Mouse (Mus musculus) cerebellum, postnatal 36 days (tissue): Measurements from ENCODE around the gene Chd2.
"Not testable (repeated sequence)": the region's sequence is repeated elsewhere in the genome, so short reads cannot be mapped to it uniquely, and the experiment has no call there.

Source experiments
- DNase-seq, 2 experiments: peaks; one replicate each; pipeline ENCODE4 v3.0.0; 2021 to 2022; ENCODE audit warnings: mixed read lengths in 2 of 2

The Chd2 gene

DNA sequence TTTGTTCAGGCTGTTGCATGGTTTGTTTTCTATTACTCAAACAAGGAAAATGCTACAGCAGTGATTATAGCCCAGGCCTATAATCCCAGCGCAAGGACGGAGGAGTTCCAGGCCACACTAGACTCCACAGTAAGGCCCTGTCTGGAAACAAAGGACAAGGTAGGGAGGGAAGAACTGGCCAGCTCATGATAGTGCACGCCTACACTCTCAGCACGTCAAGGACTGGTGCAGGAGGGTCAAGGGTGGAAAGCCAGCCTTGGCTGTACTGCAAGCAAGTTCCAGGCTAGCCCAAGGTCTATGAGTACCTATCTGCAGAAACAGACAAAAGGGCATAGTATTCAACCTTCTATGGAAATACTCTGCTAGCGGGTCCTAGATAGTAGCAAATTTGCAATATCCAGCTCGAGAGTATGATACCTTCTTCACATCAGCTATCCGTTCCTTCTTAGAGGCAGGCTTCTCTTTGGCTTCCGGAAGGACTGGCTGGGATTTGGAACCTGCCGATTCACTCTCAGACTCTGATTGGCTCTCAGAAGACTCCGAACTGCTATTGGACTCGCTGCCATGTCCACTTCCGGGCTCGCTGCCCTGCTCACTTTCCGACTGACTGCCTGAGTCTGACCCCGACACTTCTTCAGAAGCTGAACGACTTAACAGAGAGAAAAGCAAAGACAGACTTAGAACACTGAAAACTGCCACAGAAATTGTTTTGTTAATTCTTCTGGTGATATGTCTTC, 22.4 kb downstream of the Chd2 start:
- DNase-seq = no peak

DNA sequence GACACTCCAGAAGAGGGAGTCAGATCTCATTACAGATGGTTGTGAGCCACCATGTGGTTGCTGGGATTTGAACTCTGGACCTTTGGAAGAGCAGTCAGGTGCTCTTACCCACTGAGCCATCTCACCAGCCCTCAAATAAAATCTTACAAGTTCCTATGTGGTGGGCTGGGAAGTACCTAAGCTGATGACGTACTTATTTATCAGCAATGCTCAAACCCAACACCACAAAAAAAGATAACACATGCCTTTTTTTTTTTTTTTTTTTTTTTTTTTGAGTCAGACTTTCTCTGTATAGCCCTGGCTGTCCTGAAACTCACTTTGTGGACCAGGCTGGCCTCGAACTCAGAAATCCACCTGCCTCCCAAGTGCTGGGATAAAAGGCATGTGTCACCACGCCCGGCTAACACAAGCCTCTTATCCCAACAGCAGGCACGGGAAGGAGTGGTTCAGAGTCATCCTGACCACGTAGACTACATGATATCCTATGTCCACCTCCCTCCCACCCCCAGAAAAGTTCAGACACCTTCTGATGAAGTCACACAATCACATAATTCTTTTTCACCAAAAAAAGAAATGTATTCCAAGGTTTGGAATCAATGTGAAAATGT, 23.2 kb downstream of the Chd2 start:
- not testable (repeated sequence) for DNase-seq

DNA sequence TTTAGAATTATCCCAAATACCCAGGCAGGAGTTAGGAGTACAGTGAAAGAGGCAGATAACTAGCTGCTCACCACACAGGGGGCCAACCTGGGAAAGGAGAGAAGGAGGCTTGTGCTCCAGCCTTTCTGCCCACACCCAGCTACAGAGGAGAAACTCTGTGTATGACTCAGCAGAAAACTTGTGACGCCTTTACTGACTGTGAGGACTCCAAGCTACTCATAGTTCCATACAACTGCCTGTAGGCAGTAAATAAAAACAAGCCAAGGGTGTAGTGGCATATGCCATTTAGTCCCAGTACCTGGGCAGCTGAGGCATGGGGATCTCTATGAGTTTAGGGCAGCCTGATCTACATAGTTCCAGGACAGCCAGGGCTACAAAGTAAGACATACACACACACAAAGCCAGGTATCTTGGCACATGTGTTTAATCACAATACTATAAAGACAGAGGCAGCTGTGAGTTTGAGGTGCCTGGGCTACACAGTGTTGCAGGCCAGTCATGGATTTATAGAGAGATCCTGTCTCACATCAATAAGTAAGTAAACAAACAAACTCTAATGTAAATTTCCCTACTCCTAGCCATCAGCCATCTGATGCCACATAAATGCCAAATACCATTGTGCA, 24.1 kb downstream of the Chd2 start:
- DNase-seq = no peak

DNA sequence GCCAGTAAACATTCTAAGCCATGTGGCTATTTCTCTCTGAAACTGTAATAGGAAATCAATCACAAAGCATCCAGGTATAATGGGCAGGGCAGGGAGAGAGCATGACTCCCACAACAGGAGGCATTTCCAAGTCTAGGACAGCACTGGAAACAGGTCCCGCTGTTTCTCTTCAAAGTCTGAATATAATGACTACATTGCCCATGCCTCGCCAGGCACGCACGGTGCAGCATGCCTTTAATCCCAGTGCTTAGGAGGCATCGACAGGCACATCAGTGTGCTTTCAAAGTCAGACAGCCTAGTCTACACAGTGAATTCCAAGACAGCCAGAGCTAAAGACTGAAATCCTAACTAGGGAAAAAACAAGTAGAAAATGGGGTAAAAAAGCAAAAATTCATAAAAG, 24.8 kb downstream of the Chd2 start:
- DNase-seq = no peak

DNA sequence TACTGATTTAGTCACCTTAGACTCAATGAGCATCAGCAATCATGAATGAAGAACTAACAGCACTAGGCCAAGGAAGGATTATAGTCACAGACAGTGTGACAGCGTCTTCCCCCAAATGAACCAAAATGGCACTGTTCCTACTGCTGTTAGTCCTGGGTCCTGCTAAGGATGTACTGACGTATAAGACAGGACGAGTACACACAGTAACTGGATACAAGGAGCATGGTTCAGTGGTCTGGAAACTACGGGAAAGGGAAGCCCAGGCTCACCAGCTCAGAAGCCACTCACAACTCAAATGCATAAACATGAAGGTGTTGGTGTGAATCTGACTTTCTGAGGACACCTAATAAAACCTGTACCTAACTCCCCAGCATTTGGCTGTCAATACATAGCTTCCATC, 27.1 kb downstream of the Chd2 start:
- no peak for DNase-seq

DNA sequence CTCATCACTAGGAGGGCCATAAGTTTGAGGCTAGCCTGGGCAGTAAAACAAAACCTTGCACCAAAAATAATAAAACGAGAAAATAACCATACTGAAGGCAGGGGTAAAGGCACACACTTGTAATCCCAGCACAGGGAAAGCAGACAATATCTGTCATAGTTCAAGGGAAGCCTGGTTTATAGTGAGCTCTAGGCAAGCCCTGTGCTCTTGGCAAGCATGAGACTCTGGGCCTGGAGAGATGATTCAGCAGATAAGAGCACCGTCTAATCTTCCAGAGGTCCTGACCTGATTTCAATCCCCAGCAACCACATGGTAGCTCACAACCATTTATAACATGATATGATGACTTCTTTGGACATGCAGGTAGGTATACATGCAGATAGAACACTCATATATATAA, 29.2 kb downstream of the Chd2 start:
- no peak for DNase-seq

DNA sequence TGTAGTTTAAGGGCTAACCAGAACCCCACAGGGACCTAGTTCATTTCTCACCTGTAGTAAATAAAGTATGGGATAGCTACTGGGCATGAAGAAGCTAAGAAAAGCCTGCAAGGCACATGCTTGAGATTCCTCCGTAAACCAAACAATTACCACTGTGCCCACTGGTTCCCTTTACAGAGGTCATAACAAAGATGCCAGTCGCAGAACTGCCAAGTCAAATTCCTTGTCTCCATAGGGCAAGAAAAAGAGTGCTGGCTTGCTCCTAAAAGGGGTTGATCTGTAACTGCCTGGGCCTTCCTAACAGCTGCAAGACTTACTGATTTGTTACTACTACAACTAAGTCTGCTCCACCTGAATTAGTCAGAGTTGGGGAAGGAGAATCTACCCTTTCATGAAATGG, 32.9 kb downstream of the Chd2 start:
- DNase-seq = no peak

DNA sequence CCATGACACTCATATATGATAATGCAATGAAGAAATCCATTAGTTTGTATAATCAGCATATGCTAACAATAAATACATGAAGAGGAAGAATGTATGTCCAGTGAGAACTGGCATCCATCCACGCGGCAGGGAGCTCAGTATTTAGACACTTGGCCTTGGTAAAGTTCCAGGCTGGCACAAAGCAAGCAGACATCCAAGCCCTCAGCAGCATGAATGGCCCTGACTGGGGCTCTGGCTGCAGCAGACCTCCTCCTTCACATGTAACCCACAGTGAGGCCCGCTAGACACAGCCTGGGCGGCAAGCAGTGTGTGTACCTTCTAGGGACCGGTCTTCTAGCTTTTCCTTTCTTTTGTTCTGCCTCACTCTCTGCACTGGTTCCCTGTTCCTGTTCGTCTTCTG, 34.1 kb downstream of the Chd2 start:
- peak; percentile 83 to 88 for DNase-seq

DNA sequence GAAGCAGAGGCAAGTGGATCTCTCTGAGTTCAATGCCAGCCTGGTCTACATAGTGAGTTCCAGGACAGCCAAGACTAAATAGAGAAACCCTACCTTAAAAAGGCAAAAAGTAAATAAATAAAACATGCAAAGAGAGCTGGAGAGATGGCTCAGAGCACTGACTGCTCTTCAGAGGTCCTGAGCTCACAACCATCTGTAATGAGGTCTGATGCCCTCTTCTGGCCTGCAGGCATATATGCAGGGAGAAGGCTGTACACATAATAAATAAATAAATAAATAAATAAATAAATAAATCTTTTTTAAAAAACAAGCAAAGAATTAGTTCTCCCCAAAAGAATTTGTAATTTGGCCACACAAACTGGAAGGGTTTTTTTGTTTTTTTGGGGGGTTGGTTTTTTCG, 34.8 kb downstream of the Chd2 start:
- DNase-seq = no peak

DNA sequence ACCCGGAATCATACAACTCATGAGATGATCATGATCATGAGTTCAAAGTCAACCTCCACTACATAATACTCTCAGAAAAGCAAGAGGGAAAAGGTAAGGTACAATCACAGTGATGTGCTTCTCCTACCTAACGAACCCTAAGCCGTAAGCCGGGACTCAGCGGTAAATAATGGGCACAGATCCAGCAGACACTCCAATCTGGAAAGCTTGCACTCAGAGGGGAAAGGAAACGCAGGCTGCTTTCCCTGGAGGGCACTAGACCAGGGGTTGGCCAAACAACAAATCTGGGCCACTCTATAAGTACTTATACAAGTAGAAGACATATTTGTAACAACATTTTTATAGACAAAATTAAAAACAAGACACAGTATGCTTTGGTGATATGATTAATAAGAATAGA, 36.4 kb downstream of the Chd2 start:
- DNase-seq = no peak

DNA sequence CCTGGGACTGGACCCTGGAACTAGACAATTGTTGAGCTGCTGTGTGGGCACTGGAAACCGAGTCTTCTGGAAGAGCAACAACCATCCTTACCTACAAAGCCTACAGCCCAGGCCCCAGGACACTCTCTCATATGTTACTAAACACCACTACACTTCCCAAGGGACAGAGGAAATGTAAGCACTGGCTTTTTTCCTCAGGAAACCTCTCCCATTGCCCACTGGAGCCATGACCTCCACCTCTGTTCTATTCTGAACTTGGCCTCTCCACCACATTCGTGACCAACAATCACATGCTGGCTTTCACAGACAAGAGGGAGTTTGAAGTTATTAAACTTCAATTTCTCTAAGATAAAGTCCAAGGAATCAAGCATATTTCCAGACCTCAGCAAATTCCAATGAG, 43.4 kb downstream of the Chd2 start:
- no peak for DNase-seq

DNA sequence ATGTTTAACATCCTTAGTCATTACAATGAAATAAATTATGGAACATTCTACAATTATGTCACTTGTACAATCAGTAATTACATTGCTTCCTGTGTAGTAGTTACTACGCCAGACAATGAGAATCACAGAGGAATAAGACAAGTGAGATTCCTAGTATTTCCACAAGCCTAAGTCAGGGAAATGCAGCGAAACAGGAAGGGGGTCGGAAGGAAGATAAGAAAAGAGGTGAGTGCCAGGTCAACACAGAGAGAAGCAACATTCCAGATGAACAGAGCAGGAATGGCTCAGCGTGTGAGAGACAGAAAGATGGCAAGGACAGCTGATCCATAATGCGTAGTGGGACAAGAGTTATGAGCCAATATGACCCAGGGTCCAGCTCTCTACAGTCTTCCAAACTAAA, 52.4 kb downstream of the Chd2 start:
- no peak for DNase-seq

DNA sequence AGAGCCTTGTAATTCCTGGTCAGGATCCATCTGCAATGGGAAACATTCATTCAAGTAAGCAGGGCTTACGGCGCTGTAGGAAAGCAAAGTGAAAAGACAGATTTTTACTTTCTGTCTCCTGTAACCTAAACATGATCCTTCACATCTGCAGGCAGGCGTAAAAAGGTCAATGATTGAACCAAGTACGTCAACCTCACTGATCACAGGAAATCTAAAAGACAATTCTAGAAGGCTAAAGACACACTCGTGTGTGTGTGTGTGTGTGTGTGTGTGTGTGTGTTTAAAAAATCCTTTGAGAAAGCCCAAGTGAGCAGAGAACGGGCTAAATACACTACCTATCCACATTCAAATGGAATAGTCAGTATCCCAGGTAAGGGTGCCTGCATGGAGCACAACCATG, 60.5 kb downstream of the Chd2 start:
- DNase-seq = no peak

DNA sequence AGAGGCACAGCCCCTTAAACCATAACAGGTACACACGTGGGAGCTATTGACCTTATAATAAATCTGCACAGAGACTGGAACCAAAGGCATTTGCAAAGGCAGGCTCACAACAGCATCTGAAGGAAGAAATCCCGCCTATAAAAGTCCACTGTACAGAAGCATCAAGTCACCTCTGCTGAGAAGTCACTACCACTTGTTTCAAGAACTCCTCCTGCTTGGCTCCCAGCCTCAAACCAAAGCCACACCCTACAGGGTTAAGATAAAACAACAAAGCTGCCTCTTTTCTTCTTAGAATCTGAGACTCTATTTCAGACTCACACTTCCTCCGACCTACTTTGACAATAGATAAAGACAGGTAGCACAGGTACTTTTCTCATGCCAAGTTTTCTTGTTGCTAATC, 62.1 kb downstream of the Chd2 start:
- no peak for DNase-seq

DNA sequence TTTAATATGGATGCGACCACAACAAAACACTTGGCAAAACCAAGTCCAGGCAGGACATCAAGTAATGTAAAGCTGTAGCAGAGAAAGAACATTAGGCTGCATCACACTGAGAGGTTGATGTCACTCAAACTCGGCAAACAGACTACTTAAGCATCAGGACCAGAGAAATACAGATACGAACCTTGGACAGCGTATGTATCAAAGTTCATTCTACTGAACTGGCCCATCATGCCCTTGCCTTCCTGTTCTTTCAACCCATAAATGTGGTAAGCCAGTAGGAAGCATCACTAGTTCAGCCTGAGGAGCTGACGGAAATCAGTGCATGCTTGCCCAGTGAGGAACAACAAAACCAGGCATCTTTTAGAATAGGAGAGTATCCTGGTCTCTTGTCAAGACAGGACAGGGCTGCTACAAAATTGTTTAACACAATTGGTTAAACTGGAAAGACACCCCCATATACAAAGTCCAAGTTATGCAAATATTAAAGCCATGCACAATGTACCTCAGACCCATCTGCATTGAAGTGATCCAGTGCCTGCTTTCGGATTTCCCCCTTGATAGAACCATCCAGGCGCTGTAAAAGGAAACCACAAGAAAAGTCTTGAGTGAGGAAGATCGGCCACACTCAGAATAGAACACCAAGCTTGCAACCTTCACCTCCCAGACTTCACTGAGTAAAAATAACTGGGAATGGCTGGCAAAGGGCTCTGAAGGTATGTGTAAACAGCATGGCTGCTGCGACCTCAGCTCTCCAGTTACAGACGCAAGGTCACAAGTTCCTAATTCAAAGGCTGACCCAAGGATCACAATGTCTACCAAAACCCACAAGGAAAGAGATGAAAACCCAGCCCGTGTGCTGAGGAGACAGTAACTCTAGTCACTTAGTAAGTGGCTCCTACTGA, 63.2 kb downstream of the Chd2 start:
- DNase-seq = no peak

DNA sequence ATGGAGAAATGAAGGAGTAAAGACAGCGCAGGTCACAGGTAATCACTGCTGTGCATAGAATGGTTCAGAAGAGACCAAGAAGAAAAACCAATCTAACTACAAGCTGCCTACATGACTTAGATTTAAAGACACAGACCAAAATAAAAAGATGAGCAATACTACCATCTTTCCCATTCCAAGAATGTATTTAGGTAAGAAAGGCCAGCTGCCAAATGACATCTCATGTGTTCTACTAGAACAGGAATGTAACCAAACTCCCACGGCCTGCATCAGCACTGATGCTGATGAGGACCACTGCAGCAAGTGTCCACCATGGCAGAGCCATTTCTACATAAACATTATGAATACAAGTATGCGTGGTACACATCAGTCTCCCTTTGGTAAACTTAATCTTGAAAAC, 73.9 kb downstream of the Chd2 start:
- no peak for DNase-seq

DNA sequence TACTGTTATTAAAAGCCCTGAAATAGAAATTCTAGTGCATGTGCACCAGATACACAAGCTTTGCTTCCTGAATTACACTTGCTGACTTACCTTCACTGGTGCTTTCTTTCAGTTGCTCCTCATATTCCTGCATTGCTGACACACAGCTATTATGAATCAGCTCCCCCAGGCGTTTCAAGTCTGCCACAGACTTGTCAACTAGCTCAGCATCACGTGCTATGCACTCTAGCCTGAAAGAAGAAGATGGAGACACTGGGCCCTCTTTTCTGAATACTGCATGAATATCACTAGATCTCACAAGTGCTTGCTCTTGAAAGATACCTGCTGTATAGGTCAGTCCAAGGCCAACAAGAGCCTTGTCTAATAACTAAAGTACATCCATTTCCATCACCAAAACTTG, 78.1 kb downstream of the Chd2 start:
- DNase-seq = no peak

DNA sequence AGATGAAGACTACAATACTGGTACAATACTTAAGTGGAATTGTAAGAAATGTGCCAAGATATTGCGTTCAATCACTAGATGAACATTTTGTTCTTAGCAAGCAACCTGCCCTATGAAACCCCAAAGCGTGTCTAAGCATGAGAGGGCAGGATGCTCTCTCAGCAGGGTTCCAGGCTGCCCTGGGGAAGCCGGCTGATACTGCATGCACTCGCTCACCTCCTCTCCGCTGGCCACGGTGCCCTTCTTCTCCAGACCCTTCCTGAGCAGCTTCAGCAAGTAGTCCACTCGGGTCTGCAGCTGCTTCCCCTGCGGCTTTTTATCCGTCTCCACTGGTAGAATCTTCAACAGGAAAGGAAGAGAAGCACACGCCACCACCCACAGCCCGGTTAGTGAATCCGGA, 87.5 kb downstream of the Chd2 start:
- DNase-seq = peak; percentile 33 to 49

DNA sequence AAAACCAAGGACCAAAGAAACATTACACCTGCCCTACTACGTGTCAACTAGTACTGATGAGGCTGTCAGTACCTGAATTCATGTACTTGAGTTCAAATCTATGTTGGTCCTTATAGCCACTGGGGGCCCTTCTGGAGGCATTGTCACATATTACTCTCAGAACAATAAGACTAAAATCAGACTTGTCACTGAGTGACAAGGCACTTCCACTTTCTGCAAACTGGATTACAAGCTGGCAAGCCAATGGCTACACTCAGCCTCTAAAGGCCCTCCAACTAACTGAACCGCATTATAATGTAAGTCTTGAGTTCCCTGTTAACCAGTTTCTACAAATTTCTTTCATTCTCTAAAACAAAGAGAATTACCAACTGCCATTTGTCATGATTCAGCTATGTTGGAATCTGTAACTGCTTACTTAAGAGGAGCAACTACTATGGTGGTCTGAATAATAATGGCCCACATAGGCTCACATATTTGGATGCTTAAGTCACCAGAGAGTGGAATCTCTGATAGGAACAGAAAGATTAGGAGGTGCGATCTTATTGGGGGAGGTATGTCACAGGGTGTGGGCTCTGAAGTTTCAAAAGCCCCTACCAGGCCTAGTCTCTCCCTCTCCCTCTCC, 89.3 kb downstream of the Chd2 start:
- no peak for DNase-seq

DNA sequence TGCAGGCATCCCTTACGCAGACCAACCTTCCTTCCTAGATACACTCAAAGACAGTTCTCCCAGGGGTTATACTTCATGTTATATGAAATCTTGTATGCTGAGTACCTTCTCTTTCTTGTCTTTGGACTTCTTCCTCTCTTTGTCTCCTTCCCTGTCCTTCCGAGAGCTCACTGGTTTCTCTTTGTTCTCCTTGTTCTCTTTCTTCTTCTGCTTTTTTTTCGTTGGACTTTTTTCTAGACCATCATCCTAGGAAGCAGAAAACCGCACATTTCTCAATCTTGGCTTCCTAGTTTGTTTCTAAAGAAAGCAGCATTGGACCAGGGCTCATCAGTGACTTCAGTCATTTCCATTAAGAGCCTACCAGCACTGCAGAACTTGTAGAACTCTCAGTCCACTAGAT, 90.0 kb downstream of the Chd2 start:
- no peak for DNase-seq

DNA sequence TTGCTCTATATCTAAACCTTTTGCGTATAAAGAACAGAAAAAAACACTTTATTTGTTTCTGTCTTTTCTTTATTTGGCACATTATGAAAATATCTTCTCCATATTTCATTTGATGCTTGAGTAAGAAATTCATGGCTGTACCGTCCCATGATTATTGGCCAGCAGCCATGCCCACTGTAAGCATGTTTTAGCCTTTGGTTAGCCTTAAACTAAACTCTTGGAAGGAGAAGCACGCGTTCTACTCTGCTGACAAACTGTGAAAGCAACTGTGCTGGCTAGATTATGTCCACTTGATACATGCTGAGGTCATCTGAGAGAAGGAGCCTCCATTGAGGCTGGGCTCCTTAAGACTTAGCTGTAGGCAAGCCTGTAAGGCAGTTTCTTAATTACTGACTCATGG, 99.4 kb downstream of the Chd2 start:
- no peak for DNase-seq

DNA sequence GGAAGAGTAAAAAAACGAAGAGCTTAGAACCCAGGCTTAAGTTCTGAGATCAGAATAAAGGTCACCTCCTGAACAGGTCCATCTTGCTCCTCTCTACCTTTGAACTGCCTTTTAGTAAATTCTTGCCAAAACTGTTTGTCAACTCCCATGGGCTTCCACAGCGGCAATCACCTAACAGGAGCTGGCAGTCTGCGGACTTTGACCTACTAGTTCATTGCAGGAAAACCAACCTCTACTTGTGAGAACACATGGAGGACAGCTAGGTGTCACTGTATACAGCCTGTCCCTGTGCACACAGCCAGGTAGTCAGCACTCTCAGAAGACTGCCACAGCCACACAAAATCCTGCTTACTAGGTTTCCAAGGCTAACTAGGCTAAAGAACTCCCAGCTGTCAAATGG, 99.8 kb downstream of the Chd2 start:
- no peak for DNase-seq

DNA sequence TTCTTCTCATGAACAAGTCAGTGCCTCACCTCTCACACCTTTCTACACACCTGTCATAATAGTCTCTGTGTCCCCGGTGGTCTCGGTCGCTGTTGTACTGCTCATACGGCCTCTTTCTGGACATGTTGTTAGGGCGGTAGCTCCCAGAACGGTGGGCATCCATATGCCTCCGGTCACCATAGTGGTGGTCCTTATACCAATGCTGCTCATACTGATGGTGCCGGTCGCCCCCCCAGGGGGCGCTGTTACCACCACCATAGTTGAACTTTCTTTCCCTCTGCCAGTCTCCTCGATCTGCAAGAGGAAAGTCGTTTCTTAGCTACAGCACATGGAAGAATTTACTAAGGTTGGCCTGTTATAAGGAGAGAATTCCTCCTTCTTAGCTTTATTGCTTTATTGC, 105.9 kb downstream of the Chd2 start:
- no peak for DNase-seq
